Mouse (Mus musculus) layer of hippocampus, adult 9-10 months (tissue): ENCODE results near the gene Birc7.

Experiments
- DNase-seq: peaks from one replicate; pipeline ENCODE4 v3.0.0; 2022; ENCODE audit warnings: low spot score

Birc7 gene

GRCm38 (mm10) chr2:180967010-180967763 is 38.4 kb downstream of the Birc7 start, which contains the start of gene Arfgap1:
TSS of gene Arfgap1 (plus strand) at chr2:180967225.
- DNase-seq: peak; percentile 73

DNA sequence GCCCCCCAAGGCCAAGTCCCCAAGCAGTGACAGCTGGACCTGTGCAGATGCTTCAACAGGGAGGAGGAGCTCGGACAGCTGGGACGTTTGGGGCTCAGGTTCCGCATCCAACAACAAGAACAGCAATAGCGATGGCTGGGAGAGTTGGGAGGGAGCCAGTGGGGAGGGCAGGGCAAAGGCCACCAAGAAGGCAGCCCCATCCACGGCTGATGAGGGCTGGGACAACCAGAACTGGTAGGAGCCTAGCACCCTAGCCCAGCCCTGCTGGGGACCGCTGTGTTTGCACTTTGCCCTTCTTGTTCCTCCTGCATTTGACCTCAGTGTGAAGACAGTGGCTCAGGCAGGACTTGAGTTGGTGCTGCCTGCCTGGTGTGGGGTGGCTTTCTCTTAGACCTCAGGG is 52.3 kb downstream of the Birc7 start:
- no peak for DNase-seq
